7 mouse cellular contexts compared by ENCODE assay signal in the genomic region with DNA sequence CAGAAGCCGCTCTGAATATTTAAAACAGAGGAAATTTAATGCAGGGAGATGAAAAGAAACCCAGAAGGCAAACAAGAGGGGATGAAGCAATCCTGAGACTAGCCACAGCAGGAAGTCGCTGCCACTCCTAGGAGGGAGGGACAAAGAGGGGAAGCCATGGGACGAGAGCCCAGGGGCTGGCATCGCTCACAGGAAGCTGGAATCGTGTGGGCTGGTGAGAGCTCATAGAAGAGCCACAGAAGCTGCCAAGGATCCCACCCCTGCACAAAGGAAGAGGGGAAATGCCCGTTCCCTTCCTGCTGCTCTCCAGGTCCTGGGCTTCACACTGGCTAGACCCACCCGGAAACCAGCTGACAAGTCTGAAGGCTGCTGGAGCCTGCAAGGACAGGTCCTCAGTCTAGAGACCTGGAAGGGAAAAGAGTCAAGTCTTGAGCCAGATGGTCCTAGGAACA.
DNase-seq lines count a peak whose midpoint lies in the region; ATAC-seq lines count a peak whose summit lies in the region.

No protein-coding gene starts in this region.

- DNase-seq in adrenal gland, postnatal 14 days: peak; percentile 69
- peak; percentile 41 for DNase-seq in embryo, embryonic 10.5 days (ENCODE audit: low spot score)
- DNase-seq in gastrocnemius, postnatal 10 days: peak; percentile 68
- DNase-seq in left cerebral cortex, adult 11 months (ENCODE audit: low spot score): peak; percentile 66
- peak; percentile 82 for DNase-seq in lung, postnatal 14 days
- peak; percentile 86 for DNase-seq in right cerebral cortex, adult 18-20 months

- ATAC-seq in hindbrain, embryonic 16.5 days: peak; percentile 89

- no peak overlapping the region for H3K4me3 ChIP-seq in hindbrain, embryonic 16.5 days (ENCODE audit: low read length)

- peak overlapping the region; percentile 66 for H3K27ac ChIP-seq in hindbrain, embryonic 16.5 days (ENCODE audit: low read depth, low read length)

- H3K36me3 ChIP-seq in hindbrain, embryonic 16.5 days (ENCODE audit: control insufficient read depth, insufficient read depth, low read length): no peaks in the 10 kb centered on the region

- H3K4me1 ChIP-seq in hindbrain, embryonic 16.5 days (ENCODE audit: control insufficient read depth, insufficient read depth, low read depth, low read length): peaks cover 14% of the 10 kb centered on the region

- no peaks in the 10 kb centered on the region for H3K9me3 ChIP-seq in hindbrain, embryonic 16.5 days (ENCODE audit: control insufficient read depth, low read length)

- H3K27me3 ChIP-seq in hindbrain, embryonic 16.5 days (replicated peaks; ENCODE audit: control insufficient read depth, insufficient read depth, low read length): no peaks in the 10 kb centered on the region

- H3K9ac ChIP-seq in hindbrain, embryonic 16.5 days (ENCODE audit: low read depth, low read length): peak overlapping the region; percentile 22; the same call in 1 of the 2 replicates

- peak overlapping the region; percentile 37 for H3K4me2 ChIP-seq in hindbrain, embryonic 16.5 days (ENCODE audit: low read length)

- WGBS in hindbrain, embryonic 16.5 days: 9% methylated on average over 7 of the region's 7 CpGs
